Mouse (Mus musculus) brain, embryonic 14.5 days (tissue): ENCODE results near the gene E130218I03Rik.

ENCODE experiments used
- CTCF ChIP-seq: fragments of 200-500 bp; IDR thresholded peaks from 2 replicates; pipeline ENCODE4 v1.5.1; 2012; ENCODE audit warnings: inconsistent platforms, mild to moderate bottlenecking, moderate library complexity, borderline replicate concordance; ENCODE audit not compliant: insufficient read depth, insufficient read length; ENCODE audit errors: extremely low read depth
- POLR2A ChIP-seq: fragments of 200-500 bp; IDR thresholded peaks from 2 replicates; pipeline ENCODE4 v1.6.1; 2012; ENCODE audit warnings: mild to moderate bottlenecking, inconsistent platforms, borderline replicate concordance; ENCODE audit not compliant: poor library complexity, insufficient read depth, insufficient read length, severe bottlenecking; ENCODE audit errors: extremely low read depth

GRCm38 (mm10) chr4:134257198-134258009 is 13.9 kb downstream of the E130218I03Rik start:
- TF ChIP-seq POLR2A (no peak), CTCF (no peak)
